Mouse (Mus musculus) stomach, postnatal 0 days (tissue): Measurements from ENCODE around the gene Pkn1. TPM values are rescaled to one million over a fixed set of nuclear protein-coding genes. Genes with fewer than 3 reads are reported as not detected.
A peak's percentile ranks its signal among the peaks of the same experiment; 100 is the strongest.

ENCODE experiments used
- ATAC-seq: fragments of 200-750 bp; cut with Nextera tagmentation; 2 replicates; pipeline ENCODE4 v1.8.0; 2017; ENCODE audit not compliant: low FRiP score, low TSS enrichment
- DNase-seq: peaks from one replicate; pipeline ENCODE4 v3.0.0-alpha.2; 2016; ENCODE audit warnings: low spot score
- H3K27ac ChIP-seq: fragments of 300-500 bp; sonication (generic); replicated peaks from 2 replicates; pipeline ENCODE4 v1.5.1; 2014; ENCODE audit warnings: mild to moderate bottlenecking, control low read depth
- H3K27me3 ChIP-seq: fragments of 300-500 bp; sonication (generic); 2 replicates; pipeline ENCODE4 v1.6.1; 2014; ENCODE audit warnings: low read length; ENCODE audit not compliant: control insufficient read depth, insufficient read depth
- H3K36me3 ChIP-seq: fragments of 300-500 bp; sonication (generic); 2 replicates; pipeline ENCODE4 v1.6.1; 2014; ENCODE audit warnings: low read length, mixed read lengths; ENCODE audit not compliant: control insufficient read depth, insufficient read depth
- H3K4me1 ChIP-seq: fragments of 300-500 bp; sonication (generic); replicated peaks from 2 replicates; pipeline ENCODE4 v1.6.1; 2014; ENCODE audit warnings: antibody characterized with exemption; ENCODE audit not compliant: control insufficient read depth, insufficient read depth
- H3K4me2 ChIP-seq: fragments of 300-500 bp; sonication (generic); replicated peaks from 2 replicates; pipeline ENCODE4 v1.6.1; 2014; ENCODE audit warnings: low read depth, mild to moderate bottlenecking, control low read depth, moderate library complexity
- H3K4me3 ChIP-seq: fragments of 300-500 bp; sonication (generic); 2 replicates; pipeline ENCODE4 v1.5.1; 2014; ENCODE audit warnings: low read depth, low read length, control low read depth
- H3K9ac ChIP-seq: fragments of 300-500 bp; sonication (generic); 2 replicates; pipeline ENCODE4 v1.6.1; 2014; ENCODE audit warnings: mild to moderate bottlenecking, low read length, control low read depth, mixed read lengths
- H3K9me3 ChIP-seq: fragments of 300-500 bp; sonication (generic); 2 replicates; pipeline ENCODE4 v1.6.1; 2016; ENCODE audit warnings: low read length; ENCODE audit not compliant: control insufficient read depth
- CTCF ChIP-seq: IDR thresholded peaks from 2 replicates; pipeline ENCODE4 v1.5.1; 2016; ENCODE audit warnings: antibody characterized with exemption, low read depth, mild to moderate bottlenecking, moderate library complexity
- EP300 ChIP-seq: optimal IDR thresholded peaks from 2 replicates; pipeline ENCODE3; 2016; ENCODE audit warnings: antibody characterized with exemption
- WGBS: fragments of 180-500 bp; shearing (Covaris S2); extraction: QIAGEN DNeasy Blood & Tissue Kit; methylation state at CpG from one replicate; pipeline ENCODE4 v1.1.7; 2014; 5-methylcytosine and 5-hydroxymethylcytosine counted together
- polyA plus RNA-seq: library from polyadenylated mRNA; unstranded; fragments of >200 nt; fragmentation: Nextera tagmentation; extraction: Ambion mirVana; gene quantifications from 2 replicates; pipeline ENCODE4 v1.2.1, GENCODE M21; 2015

The Pkn1 gene
- polyA plus RNA-seq, 1 experiment from 2014 or later, result 14.4 TPM

- no peak for DNase-seq
- peak overlapping the region; percentile 78 for H3K9ac ChIP-seq
- H3K4me1 ChIP-seq, result peaks cover 5% of the 10 kb centered on the region; the same call in 1 of the 2 replicates
- no peaks in the 10 kb centered on the region for H3K9me3 ChIP-seq
- WGBS, result 70% methylated on average over 19 of the region's 19 CpGs
- H3K27me3 ChIP-seq, result no peaks in the 10 kb centered on the region
- TF ChIP-seq EP300, result no peak
- TF ChIP-seq CTCF, result no peak
- peak overlapping the region; percentile 69; the same call in 1 of the 2 replicates for H3K4me3 ChIP-seq
- H3K4me2 ChIP-seq, result peak overlapping the region; percentile 85
- ATAC-seq, result no peak
- H3K27ac ChIP-seq, result peak overlapping the region; percentile 89
- no peaks in the 10 kb centered on the region for H3K36me3 ChIP-seq
Measured at GRCm38 (mm10) chr8:83741849-83742655, 43.1 kb upstream of the Pkn1 start.

- peaks cover 5% of the 10 kb centered on the region; the same call in 1 of the 2 replicates for H3K4me1 ChIP-seq
- peak; percentile 83 for ATAC-seq
- peak within 1 kb of the TSS; percentile 78 for H3K9ac ChIP-seq
- DNase-seq, result peak; percentile 78
- H3K27ac ChIP-seq, result peak within 1 kb of the TSS; percentile 89
- 2% methylated on average over 40 of the region's 56 CpGs for WGBS
- no peaks in the 10 kb centered on the region for H3K9me3 ChIP-seq
- H3K4me3 ChIP-seq, result peak within 1 kb of the TSS; percentile 69
- no peaks in the 10 kb centered on the region for H3K36me3 ChIP-seq
- peak within 1 kb of the TSS; percentile 85 for H3K4me2 ChIP-seq
- no peaks in the 10 kb centered on the region for H3K27me3 ChIP-seq
- TF ChIP-seq EP300, result no peak
- peak; percentile 27 for TF ChIP-seq CTCF
Measured at GRCm38 (mm10) chr8:83740976-83741741, 42.2 kb upstream of the Pkn1 start, which contains the start of gene Adgre5. Adgre5 (minus strand) TSS chr8:83741326.

DNA sequence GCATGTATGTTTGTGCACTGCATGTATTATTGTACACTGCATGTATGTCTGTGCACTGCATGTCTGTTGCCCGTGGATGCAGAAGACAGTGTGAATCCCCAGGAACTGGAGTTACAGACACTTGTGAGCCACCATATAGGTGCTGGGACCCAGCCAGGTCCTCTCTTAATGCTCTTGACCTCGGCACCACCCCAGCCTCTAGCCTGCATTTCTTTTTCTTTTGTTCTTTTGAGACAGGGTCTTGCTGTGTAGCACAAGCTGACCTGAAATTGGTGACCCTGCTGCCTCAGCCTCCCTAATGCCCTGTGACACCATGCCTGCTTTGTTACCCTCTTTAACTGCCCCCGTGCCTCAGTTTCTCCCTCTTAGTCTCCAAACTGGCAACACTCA lies 41.6 kb upstream of the Pkn1 start:
- 17% methylated on average over 3 of the region's 3 CpGs for WGBS
- no peak for TF ChIP-seq CTCF
- TF ChIP-seq EP300, result no peak
- peak overlapping the region; percentile 89 for H3K27ac ChIP-seq
- no peaks in the 10 kb centered on the region for H3K36me3 ChIP-seq
- DNase-seq, result no peak
- no peaks in the 10 kb centered on the region for H3K9me3 ChIP-seq
- peak overlapping the region; percentile 78 for H3K9ac ChIP-seq
- no peaks in the 10 kb centered on the region for H3K27me3 ChIP-seq
- peak overlapping the region; percentile 85 for H3K4me2 ChIP-seq
- peaks cover 5% of the 10 kb centered on the region; the same call in 1 of the 2 replicates for H3K4me1 ChIP-seq
- peak overlapping the region; percentile 69 for H3K4me3 ChIP-seq
- ATAC-seq, result no peak

- no peak for ATAC-seq
- WGBS, result 27% methylated on average over 8 of the region's 8 CpGs
- TF ChIP-seq CTCF (no peak), EP300 (no peak)
Measured at GRCm38 (mm10) chr8:83739711-83740468, 40.9 kb upstream of the Pkn1 start.

DNA sequence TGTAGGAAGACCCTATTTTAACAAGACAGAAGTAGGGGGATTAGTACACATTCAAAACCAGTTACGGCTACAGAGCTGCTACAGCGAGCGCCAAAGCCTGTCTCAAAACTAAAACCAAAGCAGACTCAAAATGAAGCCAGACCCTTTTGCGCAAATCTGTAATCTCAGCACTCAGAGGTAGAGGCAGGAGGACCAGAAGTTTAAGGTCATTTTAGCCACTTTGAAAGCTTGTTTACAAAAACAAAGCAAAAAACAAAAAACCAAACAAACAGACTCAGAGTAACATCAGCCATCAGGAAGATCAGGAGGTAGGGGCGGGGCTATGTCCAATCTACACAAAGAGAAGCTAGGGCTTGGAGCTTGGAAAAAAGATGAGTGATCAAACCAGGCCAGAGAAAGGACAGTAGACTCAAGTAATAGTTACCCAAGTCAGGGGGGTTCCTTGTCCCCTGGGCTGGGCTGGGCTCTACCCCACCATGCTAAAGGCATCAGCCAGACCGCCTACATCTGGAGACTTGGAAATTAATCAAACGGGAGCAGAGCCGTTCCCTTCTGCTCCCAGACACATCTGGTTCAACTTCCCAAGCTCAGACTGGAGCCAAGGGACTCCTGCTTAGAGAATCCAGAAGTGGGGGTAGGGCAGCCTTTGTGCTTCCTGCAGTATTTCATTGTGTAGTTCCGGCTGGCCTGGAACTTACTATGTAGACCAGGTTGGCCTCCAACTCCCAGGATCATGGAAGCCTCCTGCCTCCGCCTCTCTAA lies 40.2 kb upstream of the Pkn1 start:
- H3K9me3 ChIP-seq, result no peaks in the 10 kb centered on the region
- ATAC-seq (no peak), DNase-seq (no peak)
- 69% methylated on average over 10 of the region's 10 CpGs for WGBS
- no peak overlapping the region for H3K9ac ChIP-seq
- H3K4me2 ChIP-seq, result peak overlapping the region; percentile 85
- peak overlapping the region; percentile 41 for H3K27ac ChIP-seq
- no peak overlapping the region for H3K4me3 ChIP-seq
- TF ChIP-seq EP300 (no peak), CTCF (no peak)
- H3K27me3 ChIP-seq, result no peaks in the 10 kb centered on the region
- no peaks in the 10 kb centered on the region for H3K36me3 ChIP-seq
- peaks cover 5% of the 10 kb centered on the region; the same call in 1 of the 2 replicates for H3K4me1 ChIP-seq

More at GRCm38 (mm10) chr8:83739711-83740468, 40.9 kb upstream of the Pkn1 start:
- Histone ChIP-seq H3K9me3 (no peaks in the 10 kb centered on the region), H3K9ac (no peak overlapping the region), H3K4me3 (no peak overlapping the region; the same call in 1 of the 2 replicates), H3K27me3 (no peaks in the 10 kb centered on the region), H3K4me1 (peaks cover 5% of the 10 kb centered on the region; the same call in 1 of the 2 replicates), H3K4me2 (peak overlapping the region; percentile 85), H3K27ac (peak overlapping the region; percentile 89), H3K36me3 (no peaks in the 10 kb centered on the region)
- DNase-seq, result peak; percentile 42
